Mouse (Mus musculus) stomach, postnatal 0 days (tissue): ENCODE results near the gene Pomt1. TPM values are rescaled to one million over a fixed set of nuclear protein-coding genes. Genes with fewer than 3 reads are reported as not detected.
A peak's percentile ranks its signal among the peaks of the same experiment; 100 is the strongest.

Source experiments
- ATAC-seq: fragments of 200-750 bp; cut with Nextera tagmentation; 2 replicates; pipeline ENCODE4 v1.8.0; 2017; ENCODE audit not compliant: low FRiP score, low TSS enrichment
- DNase-seq: peaks from one replicate; pipeline ENCODE4 v3.0.0-alpha.2; 2016; ENCODE audit warnings: low spot score
- H3K27ac ChIP-seq: fragments of 300-500 bp; sonication (generic); replicated peaks from 2 replicates; pipeline ENCODE4 v1.5.1; 2014; ENCODE audit warnings: mild to moderate bottlenecking, control low read depth
- H3K27me3 ChIP-seq: fragments of 300-500 bp; sonication (generic); 2 replicates; pipeline ENCODE4 v1.6.1; 2014; ENCODE audit warnings: low read length; ENCODE audit not compliant: control insufficient read depth, insufficient read depth
- H3K36me3 ChIP-seq: fragments of 300-500 bp; sonication (generic); 2 replicates; pipeline ENCODE4 v1.6.1; 2014; ENCODE audit warnings: low read length, mixed read lengths; ENCODE audit not compliant: control insufficient read depth, insufficient read depth
- H3K4me1 ChIP-seq: fragments of 300-500 bp; sonication (generic); replicated peaks from 2 replicates; pipeline ENCODE4 v1.6.1; 2014; ENCODE audit warnings: antibody characterized with exemption; ENCODE audit not compliant: control insufficient read depth, insufficient read depth
- H3K4me2 ChIP-seq: fragments of 300-500 bp; sonication (generic); replicated peaks from 2 replicates; pipeline ENCODE4 v1.6.1; 2014; ENCODE audit warnings: low read depth, mild to moderate bottlenecking, control low read depth, moderate library complexity
- H3K4me3 ChIP-seq: fragments of 300-500 bp; sonication (generic); 2 replicates; pipeline ENCODE4 v1.5.1; 2014; ENCODE audit warnings: low read depth, low read length, control low read depth
- H3K9ac ChIP-seq: fragments of 300-500 bp; sonication (generic); 2 replicates; pipeline ENCODE4 v1.6.1; 2014; ENCODE audit warnings: mild to moderate bottlenecking, low read length, control low read depth, mixed read lengths
- H3K9me3 ChIP-seq: fragments of 300-500 bp; sonication (generic); 2 replicates; pipeline ENCODE4 v1.6.1; 2016; ENCODE audit warnings: low read length; ENCODE audit not compliant: control insufficient read depth
- CTCF ChIP-seq: IDR thresholded peaks from 2 replicates; pipeline ENCODE4 v1.5.1; 2016; ENCODE audit warnings: antibody characterized with exemption, low read depth, mild to moderate bottlenecking, moderate library complexity
- EP300 ChIP-seq: optimal IDR thresholded peaks from 2 replicates; pipeline ENCODE3; 2016; ENCODE audit warnings: antibody characterized with exemption
- WGBS: fragments of 180-500 bp; shearing (Covaris S2); extraction: QIAGEN DNeasy Blood & Tissue Kit; methylation state at CpG from one replicate; pipeline ENCODE4 v1.1.7; 2014; 5-methylcytosine and 5-hydroxymethylcytosine counted together
- polyA plus RNA-seq: library from polyadenylated mRNA; unstranded; fragments of >200 nt; fragmentation: Nextera tagmentation; extraction: Ambion mirVana; gene quantifications from 2 replicates; pipeline ENCODE4 v1.2.1, GENCODE M21; 2015

Pomt1 gene
- polyA plus RNA-seq, 1 experiment from 2014 or later = 6.2 TPM

- Histone ChIP-seq H3K4me2 (peak overlapping the region; percentile 73; the same call in 1 of the 2 replicates), H3K9me3 (no peaks in the 10 kb centered on the region), H3K27me3 (no peaks in the 10 kb centered on the region), H3K9ac (no peak overlapping the region), H3K27ac (no peak overlapping the region), H3K4me1 (0 out of 2 replicates have a peak, but pooled peaks cover 2% of the 10 kb centered on the region), H3K4me3 (no peak overlapping the region), H3K36me3 (peaks cover 15% of the 10 kb centered on the region)
- ATAC-seq = no peak
- 40% methylated on average over 4 of the region's 4 CpGs for WGBS
- DNase-seq = peak; percentile 59
- TF ChIP-seq CTCF (peak; percentile 66), EP300 (no peak)
Measured at GRCm38 (mm10) chr2:32260635-32261034, 24.2 kb downstream of the Pomt1 start.

DNA sequence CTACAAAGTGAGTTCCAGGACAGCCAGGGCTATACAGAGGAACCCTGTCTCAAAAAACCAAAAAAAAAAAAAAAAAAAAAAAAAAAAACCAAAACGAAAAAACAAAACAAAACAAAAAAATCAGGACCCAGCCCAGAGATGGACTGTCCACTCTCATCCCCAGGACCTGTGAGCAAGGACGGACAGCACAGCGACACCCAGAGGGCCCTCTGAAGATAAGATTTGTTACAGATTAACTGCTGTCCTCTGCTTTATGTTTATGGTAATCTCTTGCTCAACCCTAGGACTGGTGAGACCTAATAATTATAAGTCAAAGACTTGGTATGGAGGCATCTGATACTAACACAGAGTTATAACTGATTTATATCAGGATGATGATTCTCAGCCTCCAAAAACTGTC, 39.4 kb downstream of the Pomt1 start:
- Histone ChIP-seq H3K27me3 (no peaks in the 10 kb centered on the region), H3K27ac (no peak overlapping the region), H3K36me3 (no peaks in the 10 kb centered on the region; the same call in none of the 2 replicates), H3K9me3 (no peaks in the 10 kb centered on the region), H3K9ac (no peak overlapping the region), H3K4me3 (no peak overlapping the region), H3K4me1 (no peaks in the 10 kb centered on the region), H3K4me2 (no peak overlapping the region)
- TF ChIP-seq EP300 (no peak), CTCF (no peak)
- ATAC-seq (no peak), DNase-seq (no peak)
- 59% methylated on average over 3 of the region's 3 CpGs for WGBS

DNA sequence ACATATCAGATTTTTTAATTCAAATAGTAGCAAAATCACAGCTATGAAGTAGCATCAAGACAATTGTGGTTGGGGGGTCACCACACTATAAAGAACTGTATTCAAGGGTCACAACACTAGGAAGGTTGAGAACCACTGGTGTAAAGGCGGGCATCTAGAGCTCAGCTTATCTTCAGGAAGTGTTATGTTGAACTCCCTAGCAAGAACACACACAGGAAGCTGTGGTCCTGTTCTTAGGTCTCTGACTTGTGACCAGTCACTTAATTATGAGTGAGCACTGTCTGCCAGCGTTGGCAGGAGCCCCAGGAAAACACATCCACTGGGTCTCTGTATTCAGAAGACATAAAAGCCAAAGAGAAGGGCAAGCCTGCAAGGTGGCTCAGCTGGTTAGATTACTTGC, 45.9 kb downstream of the Pomt1 start:
- Histone ChIP-seq H3K27ac (no peak overlapping the region), H3K9ac (no peak overlapping the region), H3K9me3 (no peaks in the 10 kb centered on the region), H3K36me3 (peaks cover 14% of the 10 kb centered on the region), H3K27me3 (no peaks in the 10 kb centered on the region), H3K4me3 (no peak overlapping the region), H3K4me2 (no peak overlapping the region), H3K4me1 (0 out of 2 replicates have a peak, but pooled peaks cover 3% of the 10 kb centered on the region)
- ATAC-seq = no peak
- DNase-seq = no peak
- WGBS = 77% methylated on average over 2 of the region's 2 CpGs
- TF ChIP-seq EP300 (no peak), CTCF (no peak)

DNA sequence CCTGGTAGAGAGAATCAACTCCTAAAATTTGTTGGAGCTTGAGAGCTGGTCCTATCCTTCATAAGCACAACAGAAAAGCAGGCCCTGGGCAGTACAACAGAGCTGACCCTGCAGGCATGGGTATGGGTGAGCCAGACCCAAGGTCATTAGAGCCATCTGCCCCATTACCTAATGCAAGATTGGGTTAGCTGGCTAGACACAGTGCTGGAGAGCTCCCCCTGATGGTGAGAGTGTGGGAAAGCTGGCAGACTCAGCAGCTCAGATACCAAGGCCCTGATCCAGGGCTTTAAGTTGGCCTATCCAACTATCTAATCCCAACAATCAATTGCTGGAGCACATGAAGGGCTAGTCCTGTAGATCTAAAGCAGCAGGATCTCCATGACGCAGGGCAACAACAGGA, 46.3 kb downstream of the Pomt1 start:
- DNase-seq (peak; percentile 63), ATAC-seq (no peak; the same call in 1 of the 2 replicates)
- Histone ChIP-seq H3K9me3 (no peaks in the 10 kb centered on the region), H3K9ac (no peak overlapping the region), H3K36me3 (peaks cover 14% of the 10 kb centered on the region), H3K27me3 (no peaks in the 10 kb centered on the region), H3K27ac (no peak overlapping the region), H3K4me3 (no peak overlapping the region), H3K4me1 (0 out of 2 replicates have a peak, but pooled peaks cover 3% of the 10 kb centered on the region), H3K4me2 (no peak overlapping the region)
- TF ChIP-seq EP300 = no peak
- peak; percentile 80 for TF ChIP-seq CTCF
- WGBS = 69% methylated on average over 1 of the region's 1 CpGs

- H3K4me2 ChIP-seq = no peak overlapping the region
- 0 out of 2 replicates have a peak, but pooled peaks cover 3% of the 10 kb centered on the region for H3K4me1 ChIP-seq
- TF ChIP-seq EP300 (no peak), CTCF (no peak)
- DNase-seq (no peak), ATAC-seq (no peak)
- no peaks in the 10 kb centered on the region for H3K27me3 ChIP-seq
- 65% methylated on average over 3 of the region's 3 CpGs for WGBS
- no peaks in the 10 kb centered on the region for H3K9me3 ChIP-seq
- no peak overlapping the region for H3K27ac ChIP-seq
- no peak overlapping the region for H3K4me3 ChIP-seq
- peaks cover 14% of the 10 kb centered on the region for H3K36me3 ChIP-seq
- no peak overlapping the region for H3K9ac ChIP-seq
Measured at GRCm38 (mm10) chr2:32283986-32284385, 47.6 kb downstream of the Pomt1 start.

DNA sequence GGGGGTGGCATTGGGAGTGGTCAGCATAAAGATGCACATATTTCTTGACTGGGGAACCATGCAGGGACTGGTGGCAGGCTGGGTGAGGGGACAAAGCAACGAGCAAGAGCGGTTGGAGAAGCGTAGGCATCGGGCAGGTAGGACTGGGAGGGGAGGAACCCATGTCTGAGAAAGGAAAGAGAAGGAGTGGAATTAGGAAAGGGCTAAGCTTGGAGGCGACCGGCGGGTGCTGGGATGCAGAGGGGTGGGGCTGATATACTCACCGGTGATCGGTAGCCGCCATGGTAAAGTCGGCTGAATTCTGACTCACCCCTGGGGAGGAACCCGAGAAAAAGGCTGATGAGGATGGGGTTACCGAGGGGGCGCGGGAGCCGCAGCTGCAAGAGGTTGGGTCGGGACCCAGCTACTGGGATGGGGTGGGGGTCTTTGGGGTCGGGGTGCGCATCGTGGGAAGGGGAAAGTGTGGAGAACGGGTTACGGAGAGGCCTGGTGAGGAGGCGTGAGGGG, 51.0 kb downstream of the Pomt1 start, which contains the start of gene Golga2:
TSS of gene Golga2 (plus strand) at position 51 of the 507 bp plus-strand sequence.
- H3K4me2 ChIP-seq = peak within 1 kb of the TSS; percentile 76
- H3K36me3 ChIP-seq = peaks cover 14% of the 10 kb centered on the region
- peak within 1 kb of the TSS; percentile 94 for H3K9ac ChIP-seq
- no peaks in the 10 kb centered on the region for H3K9me3 ChIP-seq
- no peaks in the 10 kb centered on the region for H3K27me3 ChIP-seq
- peak; percentile 50 for ATAC-seq
- peak; percentile 64 for DNase-seq
- WGBS = under 1% methylated on average over 23 of the region's 23 CpGs
- peak within 1 kb of the TSS; percentile 85 for H3K4me3 ChIP-seq
- peak within 1 kb of the TSS; percentile 90 for H3K27ac ChIP-seq
- H3K4me1 ChIP-seq = 0 out of 2 replicates have a peak, but pooled peaks cover 3% of the 10 kb centered on the region
- TF ChIP-seq EP300 (no peak), CTCF (no peak)
